10 mouse cellular contexts compared by ENCODE assay signal in genomic region chr11:12205201-12206161, GRCm38 (mm10).
DNase-seq lines count a peak whose midpoint lies in the region; ATAC-seq and TF ChIP-seq lines count a peak whose summit lies in the region.
"Had no signal": no experiment of that assay in that cellular context is flagged by ENCODE, and none has a peak within 500 bp of the region (broad histone marks: within the 10 kb centered on the region; RNA-seq: fewer than 3 reads in every experiment).

No protein-coding gene starts in this region.

- no peak overlapping the region for H3K4me2 ChIP-seq in intestine, embryonic 15.5 days (replicated peaks)
- H3K4me2 ChIP-seq in stomach, postnatal 0 days (replicated peaks; ENCODE audit: low read depth): no peak overlapping the region

- no peak overlapping the region for H3K9ac ChIP-seq in intestine, embryonic 15.5 days
- H3K9ac ChIP-seq in stomach, postnatal 0 days (ENCODE audit: low read length): no peak overlapping the region

- TF ChIP-seq CTCF in stomach, postnatal 0 days (IDR thresholded peaks at IDR 0.05; ENCODE audit: low read depth): peak; percentile 53

- TF ChIP-seq EP300 in stomach, postnatal 0 days (optimal IDR thresholded peaks at IDR 0.05): no peak

- no peaks in the 10 kb centered on the region for H3K4me1 ChIP-seq in intestine, embryonic 15.5 days (replicated peaks)
- H3K4me1 ChIP-seq in stomach, postnatal 0 days (replicated peaks; ENCODE audit: control insufficient read depth, insufficient read depth): no peaks in the 10 kb centered on the region

- no peak overlapping the region for H3K27ac ChIP-seq in intestine, embryonic 15.5 days
- no peak overlapping the region for H3K27ac ChIP-seq in stomach, postnatal 0 days (replicated peaks)

- H3K27me3 ChIP-seq in intestine, embryonic 15.5 days (replicated peaks): no peaks in the 10 kb centered on the region
- H3K27me3 ChIP-seq in stomach, postnatal 0 days (ENCODE audit: control insufficient read depth, insufficient read depth, low read length): no peaks in the 10 kb centered on the region

- peak; percentile 4 for DNase-seq in embryo, embryonic 10 days (ENCODE audit: low spot score)
- no peak for DNase-seq in embryo, embryonic 9.5 days (ENCODE audit: extremely low spot score)
- DNase-seq in ovary, adult 18-20 months (ENCODE audit: low spot score): peak; percentile 19
- DNase-seq in ovary, postnatal 10 days (ENCODE audit: low spot score): no peak
- no peak for DNase-seq in stomach, postnatal 0 days (ENCODE audit: low spot score)
- no peak for DNase-seq in frontal cortex, postnatal 36 days (ENCODE audit: low spot score in 2 of 2)
- DNase-seq in kidney, adult 11 months: no peak
- DNase-seq: B cell, adult 2 months; kidney, adult 8-10 months had no signal

- no peaks in the 10 kb centered on the region for H3K36me3 ChIP-seq in intestine, embryonic 15.5 days
- H3K36me3 ChIP-seq in stomach, postnatal 0 days (ENCODE audit: control insufficient read depth, insufficient read depth, low read length): no peaks in the 10 kb centered on the region

- no peak overlapping the region for H3K4me3 ChIP-seq in intestine, embryonic 15.5 days (replicated peaks)
- H3K4me3 ChIP-seq in stomach, postnatal 0 days (ENCODE audit: low read depth, low read length): no peak overlapping the region

- 39% methylated on average over 6 of the region's 6 CpGs for WGBS in intestine, embryonic 15.5 days
- 26% methylated on average over 6 of the region's 6 CpGs for WGBS in stomach, postnatal 0 days

- H3K9me3 ChIP-seq in intestine, embryonic 15.5 days: no peaks in the 10 kb centered on the region
- H3K9me3 ChIP-seq in stomach, postnatal 0 days (ENCODE audit: control insufficient read depth, low read length): no peaks in the 10 kb centered on the region

- ATAC-seq in intestine, embryonic 15.5 days: peak; percentile 93
- no peak for ATAC-seq in stomach, postnatal 0 days (ENCODE audit: low FRiP score, low TSS enrichment)

Comparison
In these comparisons a context has a peak if more than half of its experiments do, and no peak if none do; other contexts are left out.
1. DNase-seq: peak in embryo, embryonic 10 days (single experiment) and ovary, adult 18-20 months (single experiment); none in embryo, embryonic 9.5 days (single experiment), ovary, postnatal 10 days (single experiment), stomach, postnatal 0 days (single experiment), frontal cortex, postnatal 36 days (0 of 2) and kidney, adult 11 months (single experiment).